Mouse (Mus musculus) small intestine, adult 10 weeks (tissue): Measurements from ENCODE around the gene Nlrp9a. TPM values are rescaled to one million over a fixed set of nuclear protein-coding genes. Genes with fewer than 3 reads are reported as not detected.

Source experiments
- polyA plus RNA-seq: library from polyadenylated mRNA; stranded (reverse); fragments of 350-450 nt; fragmentation: Illumina TruSeq; extraction: RNeasy Lipid Tissue Mini Kit (QIAGEN cat#74804); gene quantifications from one replicate; pipeline ENCODE4 v1.2.3, GENCODE M21; 2014; ENCODE audit warnings: low replicate concordance

Gene Nlrp9a
- not detected for polyA plus RNA-seq

DNA sequence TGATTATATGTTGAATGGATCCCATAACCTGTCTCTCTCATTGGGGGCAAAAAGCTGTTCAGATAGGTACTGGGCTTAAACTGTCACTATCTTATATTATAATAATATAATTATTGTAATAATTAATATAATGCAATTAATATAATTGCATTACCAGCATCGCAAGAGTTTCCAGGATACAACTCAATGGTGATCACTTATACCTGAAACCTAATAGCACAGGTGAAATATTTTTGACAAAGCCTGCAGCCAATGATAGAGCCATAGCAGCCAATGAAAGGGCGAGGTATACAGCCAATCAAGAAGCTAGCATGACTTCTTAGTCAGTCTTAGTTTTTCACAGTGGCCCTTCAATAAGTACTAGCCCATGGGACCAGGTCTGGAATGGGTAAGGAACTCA is at the start of gene Nlrp9a:
Nlrp9a (plus strand) TSS at position 301 of the 400 bp plus-strand sequence.

DNA sequence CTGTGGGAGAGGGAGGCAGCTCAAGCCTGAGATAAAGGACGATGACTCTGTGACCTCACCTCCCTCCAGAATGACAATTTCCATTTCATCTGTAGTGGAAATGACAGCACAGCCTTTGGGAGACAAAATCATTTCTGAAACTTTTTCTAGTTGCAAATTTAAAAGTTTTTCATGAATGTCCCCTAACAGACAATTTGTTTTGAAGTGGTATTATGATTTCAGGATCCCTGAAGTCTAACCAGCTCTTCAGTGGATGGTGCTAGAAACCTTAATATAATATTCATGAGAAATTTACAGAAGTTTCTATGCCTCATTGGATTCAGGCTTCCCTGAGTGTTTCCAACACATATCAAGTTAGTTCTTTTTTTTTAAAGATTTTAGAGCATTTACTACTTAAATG is 83.5 kb downstream of the Nlrp9a start, which contains the start of gene Vmn1r185:
Vmn1r185 (minus strand) TSS at position 101 of the 400 bp plus-strand sequence.

Other genes with a start within 250 kb of the Nlrp9a start
- gene Cyp2a4, start 227.9 kb upstream of the Nlrp9a start, polyA plus RNA-seq = not detected
- not detected for gene Nlrp9c, start 131.3 kb upstream of the Nlrp9a start, polyA plus RNA-seq
- not detected for gene Nlrp4a, start 99.9 kb upstream of the Nlrp9a start, polyA plus RNA-seq
- gene Vmn1r185, start 83.4 kb downstream of the Nlrp9a start, polyA plus RNA-seq = not detected
- gene Cyp2b23, start 151.4 kb downstream of the Nlrp9a start, polyA plus RNA-seq = not detected
- gene Cyp2b19, start 222.1 kb downstream of the Nlrp9a start, polyA plus RNA-seq = not detected